Mouse (Mus musculus) left cerebral cortex, postnatal 10 days (tissue): Measurements from ENCODE around the gene Slc11a1. TPM values are rescaled to one million over a fixed set of nuclear protein-coding genes. Genes with fewer than 3 reads are reported as not detected.

Experiments used
- DNase-seq, 2 experiments: peaks; one replicate each; pipeline ENCODE4 v3.0.0; 2021 to 2022; ENCODE audit warnings: low spot score in 2 of 2, mixed read lengths in 1 of 2; ENCODE audit errors: extremely low spot score in 1 of 2
- intact Hi-C: fragments of 180-260 bp; cut with DNase I; formaldehyde crosslinking; loops from one replicate; pipeline ENCODE4 v1.15.1; 2025
- total RNA-seq, 2 experiments: library from RNA; stranded (reverse); gene quantifications; 2 replicates each; pipeline ENCODE4 v1.2.3; 2021

Gene Slc11a1
- total RNA-seq, 2 experiments from 2014 or later: 1.9 to 2.7 TPM

DNA sequence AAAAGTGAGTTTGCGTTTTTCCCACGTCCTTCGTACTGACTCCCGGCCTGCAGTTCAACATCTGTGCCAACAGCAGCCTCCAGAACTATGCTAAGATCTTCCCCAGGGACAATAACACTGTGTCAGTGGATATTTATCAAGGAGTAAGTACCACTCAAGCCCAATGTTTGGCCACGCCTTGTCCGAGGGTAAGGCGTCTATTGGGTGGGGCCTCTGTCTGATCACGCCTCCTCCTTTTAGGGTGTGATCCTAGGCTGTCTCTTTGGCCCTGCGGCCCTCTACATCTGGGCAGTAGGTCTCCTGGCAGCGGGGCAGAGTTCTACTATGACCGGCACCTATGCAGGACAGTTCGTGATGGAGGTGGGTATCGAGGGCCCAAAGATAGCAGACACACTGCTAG, 8.4 kb downstream of the Slc11a1 start:
- intact Hi-C loops: loop anchor here (10.0 kb wide), 1 partner anchor 479 kb away; no protein-coding TSS in a partner anchor

DNA sequence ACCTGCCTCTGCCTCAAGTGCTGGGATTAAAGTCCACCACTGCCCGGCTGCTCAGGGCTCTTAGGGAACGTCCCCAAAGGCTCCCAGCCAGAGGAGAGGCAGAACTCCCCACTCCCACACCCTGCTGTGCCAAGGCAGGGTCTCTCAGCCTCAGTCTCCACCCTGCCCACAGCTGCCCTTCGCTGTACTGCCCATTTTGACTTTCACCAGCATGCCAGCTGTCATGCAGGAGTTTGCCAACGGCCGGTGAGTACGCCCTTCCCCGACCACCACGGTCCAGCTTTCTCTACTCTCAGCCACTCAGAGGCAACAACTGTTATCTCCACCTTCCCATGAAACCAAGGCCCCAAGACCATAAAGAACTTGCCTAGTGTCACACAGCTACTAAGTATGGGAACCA, 9.5 kb downstream of the Slc11a1 start:
- DNase-seq: no peak
- intact Hi-C loops: loop anchor here (10.0 kb wide), 1 partner anchor 480 kb away; no protein-coding TSS in a partner anchor

More for the DNA sequence above, 8.4 kb downstream of the Slc11a1 start:
- no peak for DNase-seq

DNA sequence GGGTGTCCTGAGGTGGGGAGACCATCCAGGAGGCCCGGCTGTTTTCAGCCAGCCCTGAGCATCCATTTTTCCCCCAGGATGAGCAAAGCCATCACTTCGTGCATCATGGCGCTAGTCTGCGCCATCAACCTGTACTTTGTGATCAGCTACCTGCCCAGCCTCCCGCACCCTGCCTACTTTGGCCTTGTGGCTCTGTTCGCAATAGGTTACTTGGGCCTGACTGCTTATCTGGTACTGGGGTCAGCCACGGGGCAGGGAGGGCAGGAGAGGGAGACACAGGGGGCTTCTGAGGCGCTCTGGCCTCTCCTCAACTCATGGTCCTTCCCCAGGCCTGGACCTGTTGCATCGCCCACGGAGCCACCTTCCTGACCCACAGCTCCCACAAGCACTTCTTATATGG, 10.1 kb downstream of the Slc11a1 start:
- intact Hi-C loops: loop anchor here (10.0 kb wide), 1 partner anchor 480 kb away; no protein-coding TSS in a partner anchor
- DNase-seq: no peak

DNA sequence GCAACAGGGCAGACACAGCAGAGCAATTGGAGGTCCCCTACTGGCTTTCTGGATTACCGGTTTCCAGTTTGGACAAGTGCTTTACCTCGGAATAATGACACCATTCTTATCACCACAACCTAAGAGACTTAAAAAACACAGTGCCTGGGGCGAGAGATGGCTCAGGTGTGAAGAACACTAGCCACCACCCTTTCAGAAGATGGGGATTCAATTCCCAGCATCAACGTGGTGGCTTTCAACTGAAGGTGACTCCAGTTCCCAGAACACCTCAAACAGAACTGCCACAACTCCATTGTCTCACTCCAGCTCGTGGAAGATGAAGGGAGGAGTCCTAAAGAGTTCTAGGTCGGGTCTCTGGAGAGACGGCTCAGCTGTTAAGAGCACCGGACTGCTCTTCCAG, 10.5 kb downstream of the Slc11a1 start:
- intact Hi-C loops: loop anchor here (10.0 kb wide), 1 partner anchor 481 kb away; no protein-coding TSS in a partner anchor
- no peak for DNase-seq

DNA sequence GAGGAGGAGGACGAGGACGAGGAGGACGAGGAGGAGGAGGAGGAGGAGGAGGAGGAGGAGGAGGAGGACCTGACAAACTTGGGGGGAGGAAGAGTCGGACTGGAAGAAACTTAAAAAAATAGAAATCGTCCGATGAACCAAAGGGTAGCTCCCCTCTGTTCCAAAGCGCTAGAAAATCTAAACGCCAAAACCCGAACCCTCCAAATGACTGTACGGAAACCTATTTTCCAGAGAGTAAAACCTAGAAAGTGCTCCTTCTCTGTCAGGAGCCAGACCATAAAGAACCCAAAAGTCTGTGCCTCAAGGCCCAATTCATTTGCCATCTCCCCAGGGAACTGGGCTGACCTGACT, 11.3 kb downstream of the Slc11a1 start:
- intact Hi-C loops: loop anchor here (10.0 kb wide), 1 partner anchor 482 kb away; no protein-coding TSS in a partner anchor

DNA sequence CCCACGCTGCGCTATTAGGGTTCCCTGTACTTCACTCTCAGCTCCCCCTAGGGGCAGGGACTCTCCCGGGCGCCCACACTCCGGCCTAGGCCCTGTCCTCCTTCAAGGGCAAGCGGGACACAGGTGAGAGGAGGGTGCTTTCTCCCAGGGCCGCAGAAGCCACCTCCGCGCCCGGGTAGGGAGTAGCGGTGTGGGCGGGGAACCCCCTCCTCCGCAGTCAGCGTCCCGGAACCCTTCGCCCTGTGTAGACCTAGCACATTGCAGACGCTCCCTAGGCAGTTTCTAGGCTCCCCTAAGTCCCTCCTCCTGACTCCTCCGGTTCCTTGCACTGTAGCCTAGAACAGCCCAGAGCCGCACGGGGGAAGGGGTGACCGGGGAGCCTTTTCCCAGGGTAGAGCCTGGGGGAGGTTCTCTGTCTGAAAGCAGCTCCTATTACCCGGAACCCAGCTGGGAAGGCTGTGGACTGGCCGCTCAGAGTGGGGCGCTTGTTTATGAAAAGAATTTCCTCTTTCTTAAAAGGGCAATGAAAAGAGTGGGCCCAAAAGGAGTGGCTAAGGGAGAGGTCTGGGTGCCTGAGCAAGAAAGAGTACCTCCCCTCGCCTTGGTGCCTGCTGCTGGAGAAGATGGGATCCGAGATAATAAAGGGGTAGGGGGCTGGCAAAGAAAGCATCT, 11.9 kb downstream of the Slc11a1 start:
- intact Hi-C loops: loop anchor here (10.0 kb wide), 1 partner anchor 482 kb away; no protein-coding TSS in a partner anchor
- DNase-seq: peak; percentile 84 to 94

More for the DNA sequence above, 11.3 kb downstream of the Slc11a1 start:
- no peak for DNase-seq

DNA sequence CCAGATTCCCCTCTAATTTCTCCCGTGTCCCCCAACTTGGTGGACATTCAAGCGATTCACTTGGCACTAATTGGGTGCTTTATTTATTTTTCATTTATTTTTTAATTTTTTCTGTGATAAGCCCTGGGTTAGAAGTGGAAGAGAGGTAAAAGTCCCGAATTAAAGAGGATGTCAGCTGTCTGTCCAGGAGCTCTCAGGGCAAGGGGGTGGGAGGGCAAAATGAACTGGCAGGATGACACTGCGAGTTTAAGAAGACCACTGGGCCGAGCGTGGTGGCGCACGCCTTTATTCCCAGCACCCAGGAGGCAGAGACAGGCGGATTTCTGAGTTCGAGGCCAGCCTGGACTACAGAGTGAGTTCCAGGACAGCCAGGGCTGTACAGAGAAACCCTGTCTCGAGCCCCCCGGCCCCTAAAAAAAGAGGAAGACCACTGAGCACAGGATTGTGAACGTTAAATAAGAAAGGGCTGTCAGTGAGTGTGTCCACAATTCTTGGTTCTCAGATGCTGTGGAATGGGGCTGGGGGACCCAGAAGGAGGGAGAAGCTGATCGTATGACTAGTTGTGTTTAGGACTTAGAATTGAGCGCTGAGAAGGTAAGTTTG, 12.5 kb downstream of the Slc11a1 start:
- intact Hi-C loops: loop anchor here (10.0 kb wide), 1 partner anchor 483 kb away; no protein-coding TSS in a partner anchor
- no peak for DNase-seq

DNA sequence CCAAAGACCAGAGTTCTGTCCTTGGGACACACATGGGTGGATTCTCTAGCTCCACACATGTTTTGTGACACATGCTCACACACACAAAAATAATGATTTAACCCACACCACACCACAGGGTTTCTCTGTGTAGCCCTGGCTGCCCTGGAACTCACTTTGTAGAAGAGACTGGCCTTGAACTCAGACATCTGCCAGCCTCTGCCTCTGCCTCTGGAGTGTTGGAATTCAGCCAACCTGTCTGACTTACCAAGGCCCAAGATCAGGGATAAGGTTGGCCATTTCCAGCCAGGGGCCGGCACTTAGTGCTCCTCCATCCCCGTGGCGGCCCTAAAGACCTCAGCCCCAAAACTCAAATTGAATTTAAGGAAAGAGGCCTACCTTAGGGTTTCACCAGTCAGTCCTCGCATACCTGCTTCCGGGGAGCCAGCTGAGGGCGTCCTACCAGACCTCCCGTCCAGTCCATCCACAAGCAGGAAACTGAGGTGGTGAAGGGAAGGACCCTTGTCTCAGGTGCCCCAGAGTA, 13.5 kb downstream of the Slc11a1 start:
- DNase-seq: no peak
- intact Hi-C loops: loop anchor here (10.0 kb wide), 1 partner anchor 484 kb away; no protein-coding TSS in a partner anchor

DNA sequence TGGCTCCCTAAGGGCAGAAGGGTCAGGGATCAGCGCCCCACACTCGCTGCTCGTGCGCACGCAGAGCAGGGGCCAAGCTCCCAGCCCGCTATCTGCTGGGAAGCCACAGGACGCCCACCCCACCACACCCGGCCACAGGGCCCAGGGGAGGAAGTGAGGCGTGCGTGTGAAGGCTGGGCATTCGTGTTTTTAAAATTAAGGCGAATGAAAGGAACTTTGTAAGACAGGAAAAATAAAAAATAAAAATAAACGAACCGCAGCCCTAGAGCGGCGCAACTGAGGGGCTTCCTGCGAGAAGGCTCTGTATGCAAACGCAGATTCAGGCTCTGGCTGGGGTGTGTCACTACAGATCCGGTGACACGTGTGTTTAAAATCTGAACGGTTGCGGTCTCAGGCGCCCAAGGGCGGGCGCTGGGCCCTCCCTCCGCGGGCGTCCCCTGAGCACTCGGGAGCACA, 14.9 kb downstream of the Slc11a1 start:
- DNase-seq: no peak
- intact Hi-C loops: loop anchor here (10.0 kb wide), 1 partner anchor 485 kb away; no protein-coding TSS in a partner anchor

DNA sequence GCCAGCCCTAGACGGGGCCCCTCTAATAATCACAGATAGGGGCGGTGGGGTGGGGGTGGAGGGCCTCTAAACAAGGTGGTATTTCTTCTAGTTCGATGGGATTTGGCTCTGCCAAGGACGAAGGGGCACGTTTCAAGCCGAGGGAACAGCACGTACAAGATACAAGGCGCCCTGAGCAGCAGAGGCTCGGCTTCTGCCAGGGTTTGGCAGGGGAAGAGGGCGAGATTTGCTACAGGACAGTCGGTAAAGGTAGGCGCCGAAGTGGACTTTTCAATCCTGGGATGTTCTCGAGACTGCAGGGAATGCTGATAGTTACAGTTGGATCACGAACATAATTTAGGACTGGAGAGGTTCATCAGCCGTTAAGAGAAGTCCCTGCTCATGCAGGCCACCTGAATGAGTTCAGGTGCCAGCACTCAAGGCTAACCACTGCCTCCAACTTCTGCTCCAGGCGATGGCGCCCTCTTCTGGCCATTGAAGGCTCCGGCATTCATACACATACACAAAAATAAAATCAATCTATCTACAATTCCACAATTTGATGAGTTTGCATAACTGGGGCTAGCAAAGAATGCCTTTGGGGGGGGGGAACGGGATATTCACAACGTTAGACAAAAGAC, 15.4 kb downstream of the Slc11a1 start:
- intact Hi-C loops: no loop called here
- DNase-seq: peak in 1 of 2 experiments; percentile 62

DNA sequence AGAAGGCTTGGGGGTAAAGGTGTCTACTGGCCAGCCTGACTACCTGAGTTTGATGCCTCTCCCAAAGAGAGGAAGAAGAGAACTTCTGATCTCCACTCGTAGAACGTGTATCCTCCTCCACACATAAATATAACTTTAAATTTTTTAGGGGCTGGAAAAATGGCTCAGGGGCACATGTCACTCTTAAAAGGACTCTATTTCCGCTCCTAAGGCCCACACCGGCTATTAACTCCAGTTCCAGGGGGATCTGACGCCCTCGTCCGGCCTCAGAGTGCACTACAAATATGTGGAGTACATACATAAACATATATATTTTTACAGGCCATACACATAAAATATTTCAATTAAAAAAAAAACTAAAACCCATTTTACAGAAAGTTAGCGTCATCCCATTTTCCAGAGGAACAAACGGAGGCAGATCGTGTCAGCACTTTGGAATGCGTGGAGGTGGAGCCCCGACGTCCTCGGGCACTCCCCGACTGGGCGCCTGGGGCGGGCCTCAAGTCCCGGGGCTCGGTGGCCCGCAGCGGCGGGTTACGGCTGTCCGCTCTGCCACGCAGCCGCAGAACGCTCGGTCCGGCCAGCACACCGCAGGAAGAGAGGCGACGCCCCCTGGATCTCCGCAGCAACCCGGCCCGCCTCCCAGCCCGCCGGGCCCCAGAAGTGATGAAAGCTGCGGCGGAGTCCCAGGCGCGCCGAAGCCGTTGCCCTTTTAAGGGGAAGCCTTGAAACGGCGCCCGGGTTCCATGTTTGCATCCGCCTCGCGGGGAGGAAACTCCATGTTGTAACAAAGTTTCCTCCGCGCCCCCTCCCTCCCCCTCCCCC, 16.1 kb downstream of the Slc11a1 start, which contains the start of gene Ctdsp1:
Ctdsp1 (plus strand) TSS at position 586 of the 825 bp plus-strand sequence.
- peak; percentile 92 to 99 for DNase-seq
- intact Hi-C loops: no loop called here

DNA sequence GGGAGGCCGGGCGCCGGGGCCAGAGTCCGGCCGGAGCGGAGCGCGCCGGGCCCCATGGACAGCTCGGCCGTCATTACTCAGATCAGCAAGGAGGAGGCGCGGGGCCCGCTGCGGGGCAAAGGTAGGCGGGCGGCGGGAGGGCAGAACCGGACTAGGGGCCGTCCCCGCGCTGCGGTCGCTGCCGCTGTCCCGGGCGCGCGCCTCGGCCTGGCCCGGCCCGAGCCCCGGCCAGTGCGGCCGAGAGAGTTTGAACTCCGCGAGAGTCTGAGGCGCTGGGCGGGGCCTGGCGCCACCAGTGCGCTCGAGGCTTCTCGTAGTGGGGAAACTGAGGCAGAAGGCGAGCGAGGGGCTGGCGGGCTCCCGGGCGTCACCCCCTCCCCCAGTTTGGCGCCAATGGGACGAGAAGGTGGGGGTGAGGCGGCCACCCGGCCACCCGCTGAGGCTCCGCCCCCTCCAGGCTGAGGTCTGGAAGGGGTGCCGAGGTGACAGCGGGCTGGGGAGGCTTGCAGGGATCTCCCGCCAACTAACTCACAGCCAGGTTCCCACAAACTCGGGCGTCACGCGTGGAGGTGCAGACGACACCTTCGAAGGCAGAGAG, 16.9 kb downstream of the Slc11a1 start:
- DNase-seq: peak in 1 of 2 experiments; percentile 86
- intact Hi-C loops: loop anchor here (2.0 kb wide), 1 partner anchor 61 kb away; no protein-coding TSS in a partner anchor

GRCm38 (mm10) chr1:74392446-74392994, 17.5 kb downstream of the Slc11a1 start:
- intact Hi-C loops: loop anchor here (2.0 kb wide), 1 partner anchor 60 kb away; no protein-coding TSS in a partner anchor
- no peak for DNase-seq

- DNase-seq: no peak
- intact Hi-C loops: loop anchor here (2.0 kb wide), 1 partner anchor 60 kb away; no protein-coding TSS in a partner anchor
Measured at GRCm38 (mm10) chr1:74393010-74393409, 18.0 kb downstream of the Slc11a1 start.

DNA sequence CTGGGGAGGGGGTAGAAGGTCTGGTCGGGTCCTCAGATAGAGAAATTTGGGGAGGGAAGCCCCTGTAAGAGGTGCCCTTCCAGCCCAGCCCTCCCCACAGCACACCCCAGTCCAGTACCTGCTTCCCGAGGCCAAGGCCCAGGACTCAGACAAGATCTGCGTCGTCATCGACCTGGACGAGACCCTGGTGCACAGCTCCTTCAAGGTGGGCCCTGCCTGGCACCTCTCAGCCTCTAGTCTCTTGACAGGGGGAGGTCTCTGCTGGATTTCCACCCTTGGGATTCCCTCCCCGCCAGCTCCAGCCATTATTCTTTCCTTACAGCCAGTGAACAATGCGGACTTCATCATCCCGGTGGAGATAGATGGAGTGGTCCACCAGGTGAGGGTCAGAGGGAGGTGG, 18.7 kb downstream of the Slc11a1 start:
- DNase-seq: no peak
- intact Hi-C loops: loop anchor here (2.0 kb wide), 1 partner anchor 59 kb away; no protein-coding TSS in a partner anchor

DNA sequence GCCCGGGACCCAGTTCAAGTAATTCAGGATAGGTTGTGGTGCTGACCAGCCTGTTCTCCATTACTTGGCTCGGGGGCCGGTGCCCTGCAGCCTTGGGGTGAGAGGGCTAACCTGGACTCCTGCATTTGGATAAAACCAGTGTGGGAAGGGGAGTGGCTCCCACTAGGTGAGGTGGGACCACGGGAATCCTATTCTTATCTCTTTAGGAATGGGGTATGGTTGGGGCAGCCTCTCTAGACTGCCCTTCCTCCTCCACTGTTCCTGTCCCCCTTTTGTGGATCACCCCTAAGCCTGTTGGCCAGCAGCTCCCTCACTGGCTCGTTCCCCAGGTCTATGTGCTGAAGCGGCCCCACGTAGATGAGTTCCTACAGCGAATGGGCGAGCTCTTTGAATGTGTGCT, 19.3 kb downstream of the Slc11a1 start:
- intact Hi-C loops: no loop called here
- no peak for DNase-seq

DNA sequence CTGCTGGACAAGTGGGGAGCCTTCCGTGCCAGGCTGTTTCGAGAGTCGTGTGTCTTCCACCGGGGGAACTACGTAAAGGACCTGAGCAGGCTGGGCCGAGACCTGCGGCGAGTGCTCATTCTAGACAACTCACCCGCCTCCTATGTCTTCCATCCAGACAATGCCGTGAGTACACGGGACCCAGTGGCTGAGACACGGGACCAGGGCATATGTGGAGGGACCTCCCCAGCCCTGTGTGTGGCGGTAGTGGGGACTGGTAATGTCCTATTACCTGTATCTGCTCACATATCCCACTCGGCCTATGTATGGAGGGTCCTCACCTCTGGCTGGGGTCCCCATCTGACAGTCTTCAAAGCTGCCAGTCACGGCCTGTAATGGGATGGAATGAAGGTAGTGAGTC, 19.9 kb downstream of the Slc11a1 start:
- intact Hi-C loops: no loop called here

More for the DNA sequence above, 19.9 kb downstream of the Slc11a1 start:
- DNase-seq: no peak
